ENCODE assay signal across 22 mouse cellular contexts in genomic region chr5:27278120-27278645, GRCm38 (mm10).
A peak's percentile ranks its signal among the peaks of the same experiment; 100 is the strongest.
DNase-seq lines count a peak whose midpoint lies in the region; ATAC-seq lines count a peak whose summit lies in the region.
"Had no signal": no experiment of that assay in that cellular context is flagged by ENCODE, and none has a peak within 500 bp of the region (broad histone marks: within the 10 kb centered on the region; RNA-seq: fewer than 3 reads in every experiment).

No protein-coding gene starts in this region.

- WGBS in hindbrain, embryonic 13.5 days = 85% methylated on average over 10 of the region's 10 CpGs
- 84% methylated on average over 10 of the region's 10 CpGs for WGBS in hindbrain, embryonic 14.5 days
- 59% methylated on average over 10 of the region's 10 CpGs for WGBS in neural tube, embryonic 13.5 days
- 53% methylated on average over 10 of the region's 10 CpGs for WGBS in neural tube, embryonic 14.5 days
- 42% methylated on average over 10 of the region's 10 CpGs for WGBS in neural tube, embryonic 15.5 days

- no peak overlapping the region for H3K9ac ChIP-seq in hindbrain, embryonic 13.5 days
- no peak overlapping the region for H3K9ac ChIP-seq in hindbrain, embryonic 14.5 days
- no peak overlapping the region for H3K9ac ChIP-seq in neural tube, embryonic 13.5 days
- H3K9ac ChIP-seq in neural tube, embryonic 14.5 days (replicated peaks; ENCODE audit: low read depth, low read length) = no peak overlapping the region
- H3K9ac ChIP-seq in neural tube, embryonic 15.5 days (replicated peaks) = no peak overlapping the region

- no peaks in the 10 kb centered on the region for H3K9me3 ChIP-seq in hindbrain, embryonic 13.5 days
- H3K9me3 ChIP-seq in hindbrain, embryonic 14.5 days (ENCODE audit: control insufficient read depth, low read length) = no peaks in the 10 kb centered on the region
- no peaks in the 10 kb centered on the region for H3K9me3 ChIP-seq in neural tube, embryonic 13.5 days
- H3K9me3 ChIP-seq in neural tube, embryonic 14.5 days (ENCODE audit: control insufficient read depth, low read length) = no peaks in the 10 kb centered on the region
- H3K9me3 ChIP-seq in neural tube, embryonic 15.5 days (replicated peaks) = no peaks in the 10 kb centered on the region
- H3K9me3 ChIP-seq: G1E had no signal

- no peaks in the 10 kb centered on the region; the same call in 1 of the 2 replicates for H3K4me1 ChIP-seq in hindbrain, embryonic 13.5 days (replicated peaks)
- no peaks in the 10 kb centered on the region for H3K4me1 ChIP-seq in hindbrain, embryonic 14.5 days (replicated peaks; ENCODE audit: control insufficient read depth, insufficient read depth, low read length)
- H3K4me1 ChIP-seq in neural tube, embryonic 13.5 days (replicated peaks) = 0 out of 2 replicates have a peak, but pooled peaks cover 11% of the 10 kb centered on the region
- no peaks in the 10 kb centered on the region for H3K4me1 ChIP-seq in neural tube, embryonic 14.5 days (ENCODE audit: control insufficient read depth, insufficient read depth, low read length)
- peaks cover 14% of the 10 kb centered on the region for H3K4me1 ChIP-seq in neural tube, embryonic 15.5 days

- H3K4me3 ChIP-seq in hindbrain, embryonic 13.5 days = no peak overlapping the region
- H3K4me3 ChIP-seq in hindbrain, embryonic 14.5 days (replicated peaks; ENCODE audit: low read length) = no peak overlapping the region
- no peak overlapping the region for H3K4me3 ChIP-seq in neural tube, embryonic 13.5 days
- no peak overlapping the region for H3K4me3 ChIP-seq in neural tube, embryonic 14.5 days (ENCODE audit: low read depth, low read length)
- H3K4me3 ChIP-seq in neural tube, embryonic 15.5 days (replicated peaks) = no peak overlapping the region

- ATAC-seq in hindbrain, embryonic 13.5 days (ENCODE audit: low FRiP score) = no peak
- no peak for ATAC-seq in hindbrain, embryonic 14.5 days (ENCODE audit: low FRiP score)
- ATAC-seq in neural tube, embryonic 13.5 days (ENCODE audit: low read depth) = 0 out of 2 replicates have a peak, but pooled peaks have one; percentile 56
- peak; percentile 50; the same call in 1 of the 2 replicates for ATAC-seq in neural tube, embryonic 14.5 days (ENCODE audit: low read depth)
- ATAC-seq in neural tube, embryonic 15.5 days (ENCODE audit: low FRiP score) = peak; percentile 72
- ATAC-seq: activated CD4-positive, CD25-positive, alpha-beta regulatory T cell, adult 4 months; CD4-positive, CD25-positive, alpha-beta regulatory T cell, adult 4 months; Patski had no signal

- H3K4me2 ChIP-seq in hindbrain, embryonic 13.5 days = no peak overlapping the region
- no peak overlapping the region for H3K4me2 ChIP-seq in hindbrain, embryonic 14.5 days (replicated peaks)
- no peak overlapping the region for H3K4me2 ChIP-seq in neural tube, embryonic 13.5 days
- no peak overlapping the region for H3K4me2 ChIP-seq in neural tube, embryonic 14.5 days (ENCODE audit: low read depth, low read length)
- H3K4me2 ChIP-seq in neural tube, embryonic 15.5 days = no peak overlapping the region

- no peaks in the 10 kb centered on the region for H3K27me3 ChIP-seq in hindbrain, embryonic 13.5 days
- no peaks in the 10 kb centered on the region for H3K27me3 ChIP-seq in hindbrain, embryonic 14.5 days (ENCODE audit: control insufficient read depth, insufficient read depth, low read length)
- H3K27me3 ChIP-seq in neural tube, embryonic 13.5 days = no peaks in the 10 kb centered on the region
- H3K27me3 ChIP-seq in neural tube, embryonic 14.5 days (ENCODE audit: control insufficient read depth, insufficient read depth, low read length) = no peaks in the 10 kb centered on the region
- H3K27me3 ChIP-seq in neural tube, embryonic 15.5 days (replicated peaks) = no peaks in the 10 kb centered on the region
- H3K27me3 ChIP-seq: CH12.LX, Patski had no signal

- no peak for DNase-seq in hindbrain, embryonic 14.5 days (ENCODE audit: low spot score)
- no peak for DNase-seq in neural tube, embryonic 10.5 days (ENCODE audit: extremely low spot score, low spot score)
- no peak for DNase-seq in kidney, adult 8-10 months
- DNase-seq in left cerebral cortex, postnatal 25 days (ENCODE audit: low spot score in 2 of 2) = no peak
- DNase-seq: adrenal gland, adult 2 months; adrenal gland, adult 8-10 months; adrenal gland, postnatal 10 days; adrenal gland, postnatal 14 days; adrenal gland, postnatal 25 days; adrenal gland, postnatal 36 days; B cell, adult 2 months; cerebellum, adult 11 months; cerebellum, adult 11-12 months had no signal

- intact Hi-C loops in left cerebral cortex, postnatal 25 days (cut with DNase I) = no loop called here

- H3K27ac ChIP-seq in hindbrain, embryonic 13.5 days = 0 out of 2 replicates have a peak overlapping the region, but pooled peaks have one; percentile 23
- H3K27ac ChIP-seq in hindbrain, embryonic 14.5 days = no peak overlapping the region
- H3K27ac ChIP-seq in neural tube, embryonic 13.5 days (replicated peaks) = no peak overlapping the region
- peak overlapping the region; percentile 36; the same call in 1 of the 2 replicates for H3K27ac ChIP-seq in neural tube, embryonic 14.5 days (ENCODE audit: low read depth, low read length)
- peak overlapping the region; percentile 14; the same call in 1 of the 2 replicates for H3K27ac ChIP-seq in neural tube, embryonic 15.5 days (replicated peaks)

- H3K36me3 ChIP-seq in hindbrain, embryonic 13.5 days = no peaks in the 10 kb centered on the region
- H3K36me3 ChIP-seq in hindbrain, embryonic 14.5 days (replicated peaks; ENCODE audit: control insufficient read depth, insufficient read depth) = no peaks in the 10 kb centered on the region
- H3K36me3 ChIP-seq in neural tube, embryonic 13.5 days = no peaks in the 10 kb centered on the region
- H3K36me3 ChIP-seq in neural tube, embryonic 14.5 days (ENCODE audit: control insufficient read depth, insufficient read depth, low read length) = no peaks in the 10 kb centered on the region
- H3K36me3 ChIP-seq in neural tube, embryonic 15.5 days = no peaks in the 10 kb centered on the region
- H3K36me3 ChIP-seq: G1E had no signal

Comparison
In these comparisons a context has a peak if more than half of its experiments do, and no peak if none do; other contexts are left out.
1. H3K27ac ChIP-seq: peak in hindbrain, embryonic 13.5 days (single experiment), neural tube, embryonic 14.5 days (single experiment) and neural tube, embryonic 15.5 days (single experiment); none in hindbrain, embryonic 14.5 days (single experiment) and neural tube, embryonic 13.5 days (single experiment).
2. ATAC-seq: peak in neural tube, embryonic 13.5 days (single experiment), neural tube, embryonic 14.5 days (single experiment) and neural tube, embryonic 15.5 days (single experiment); none in hindbrain, embryonic 13.5 days (single experiment) and hindbrain, embryonic 14.5 days (single experiment).